Mouse (Mus musculus) heart, adult 2 months (tissue): ENCODE data around the gene Aldh3a2.

Experiments used
- CTCF ChIP-seq: fragments of 200-600 bp; IDR thresholded peaks from 2 replicates; pipeline ENCODE4 v1.8.1; 2022; ENCODE audit warnings: antibody characterized with exemption, mild to moderate bottlenecking, moderate library complexity
- POLR2A ChIP-seq: fragments of 200-500 bp; IDR thresholded peaks from 2 replicates; pipeline ENCODE4 v1.6.1; 2011; ENCODE audit warnings: mild to moderate bottlenecking, low read depth, low read length, control low read depth; ENCODE audit not compliant: insufficient read depth

DNA sequence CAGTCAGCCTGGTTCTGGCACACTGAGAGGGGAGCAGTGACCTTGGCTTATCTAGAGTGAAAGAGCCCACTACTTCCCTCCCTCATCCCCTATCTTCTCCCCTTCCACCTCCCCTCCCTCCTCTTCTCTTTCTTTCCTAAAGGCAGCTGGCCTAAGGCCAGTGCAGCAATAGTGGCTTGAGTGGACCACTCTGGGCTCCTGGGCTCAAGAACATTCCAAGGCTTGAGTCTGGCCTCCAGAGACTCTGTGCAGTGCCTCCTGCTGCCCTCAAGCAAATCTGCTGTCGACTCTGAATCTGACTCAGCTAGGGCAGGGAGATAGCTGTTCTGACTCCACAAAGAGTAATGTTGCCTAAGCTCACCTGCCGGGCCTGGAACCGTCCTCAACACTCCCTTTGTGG lies 38.9 kb downstream of the Aldh3a2 start:
- no peak for TF ChIP-seq CTCF
- TF ChIP-seq POLR2A, result no peak
